ENCODE assay signal across 13 mouse cellular contexts in the genomic region with DNA sequence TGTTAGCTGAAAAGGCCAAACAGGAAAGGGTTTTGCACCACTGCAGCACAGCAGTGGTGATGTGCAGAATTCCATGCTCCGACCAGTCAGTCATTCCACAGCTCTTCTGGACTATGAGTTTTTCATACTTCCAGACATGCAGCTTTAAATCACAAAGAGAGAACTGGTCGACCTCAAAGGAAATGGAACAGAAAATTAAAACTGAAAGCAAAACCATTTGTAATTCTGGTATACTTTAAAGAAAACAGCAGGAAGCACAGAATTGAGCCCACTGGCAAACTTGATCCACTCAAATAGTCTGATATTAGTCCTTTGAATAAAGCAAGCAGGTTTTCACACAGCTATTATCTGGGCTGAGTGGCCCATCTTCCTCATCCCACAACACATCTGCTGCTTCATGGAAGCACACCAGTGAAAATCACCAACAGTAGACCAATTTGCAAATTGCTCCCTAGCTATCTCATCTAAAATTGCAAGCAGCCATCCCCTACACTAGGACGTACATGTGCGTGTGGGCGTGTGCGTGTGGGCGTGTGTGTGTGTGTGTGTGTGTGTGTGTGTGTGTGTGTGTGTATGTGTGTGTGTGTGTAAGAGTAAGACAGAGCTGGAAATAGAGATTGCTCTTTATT.
A peak's percentile ranks its signal among the peaks of the same experiment; 100 is the strongest.
DNase-seq lines count a peak whose midpoint lies in the region; TF ChIP-seq lines count a peak whose summit lies in the region.
"Had no signal": no experiment of that assay in that cellular context is flagged by ENCODE, and none has a peak within 500 bp of the region (broad histone marks: within the 10 kb centered on the region; RNA-seq: fewer than 3 reads in every experiment).

No protein-coding gene starts in this region.

- 97% methylated on average over 7 of the region's 7 CpGs for WGBS in limb, embryonic 10.5 days
- WGBS in lung, adult 2 months, result 85% methylated on average over 7 of the region's 7 CpGs

- peak overlapping the region; percentile 63 for H3K27ac ChIP-seq in left cerebral cortex, adult 2 months
- no peak overlapping the region for H3K27ac ChIP-seq in limb, embryonic 10.5 days
- H3K27ac ChIP-seq: lung, embryonic 15.5 days had no signal

- H3K4me3 ChIP-seq in left cerebral cortex, adult 2 months, result no peak overlapping the region
- H3K4me3 ChIP-seq in limb, embryonic 10.5 days, result no peak overlapping the region
- H3K4me3 ChIP-seq in lung, adult 2 months (replicated peaks; ENCODE audit: extremely low read depth, low read depth, low read length), result no peak overlapping the region
- H3K4me3 ChIP-seq: lung, embryonic 15.5 days had no signal

- H3K27me3 ChIP-seq in limb, embryonic 10.5 days (ENCODE audit: low read depth, poor library complexity, severe bottlenecking), result no peaks in the 10 kb centered on the region
- H3K27me3 ChIP-seq: lung, embryonic 15.5 days had no signal

- DNase-seq in left cerebral cortex, adult 2 months (ENCODE audit: extremely low spot score in 1 of 2, low spot score in 2 of 2), result no peak
- no peak for DNase-seq in left cerebral cortex, adult 11 months (ENCODE audit: low spot score)
- peak; percentile 2 to 8 for DNase-seq in B cell, adult 2 months
- DNase-seq in T-cell, adult 2 months (ENCODE audit: low spot score), result peak; percentile 1
- DNase-seq in limb, embryonic 10.5 days (ENCODE audit: low spot score), result peak; percentile 14
- DNase-seq in lung, adult 2 months, result no peak
- no peak for DNase-seq in kidney, adult 18-20 months
- DNase-seq: adrenal gland, adult 8-10 months; cerebellum, adult 9-11 months; heart, adult 18-20 months; heart, postnatal 14 days; thymus, postnatal 4 days had no signal

- no peak for TF ChIP-seq CTCF in left cerebral cortex, adult 2 months (IDR thresholded peaks at IDR 0.05)
- TF ChIP-seq CTCF in lung, adult 2 months (IDR thresholded peaks at IDR 0.05; ENCODE audit: insufficient read depth, low read length), result no peak

- no peak for TF ChIP-seq POLR2A in lung, adult 2 months (IDR thresholded peaks at IDR 0.05; ENCODE audit: borderline replicate concordance, extremely low read depth, low read depth, low read length)

- H3K36me3 ChIP-seq in limb, embryonic 10.5 days, result no peaks in the 10 kb centered on the region
- H3K36me3 ChIP-seq: lung, embryonic 15.5 days had no signal

- peaks cover 7% of the 10 kb centered on the region for H3K4me1 ChIP-seq in limb, embryonic 10.5 days
- H3K4me1 ChIP-seq in lung, adult 2 months (ENCODE audit: control insufficient read depth, insufficient read depth, low read length), result no peaks in the 10 kb centered on the region; the same call in 1 of the 2 replicates
- H3K4me1 ChIP-seq: lung, embryonic 15.5 days had no signal

- intact Hi-C loops in left cerebral cortex, adult 2 months (cut with DNase I), result loop anchor here (2.0 kb wide), 1 partner anchor 50 kb away; no protein-coding TSS in a partner anchor

- no peaks in the 10 kb centered on the region for H3K9me3 ChIP-seq in limb, embryonic 10.5 days (replicated peaks)
- H3K9me3 ChIP-seq: lung, embryonic 15.5 days had no signal

Comparison
In these comparisons a context has a peak if more than half of its experiments do, and no peak if none do; other contexts are left out.
1. DNase-seq: peak in B cell, adult 2 months (2 of 2), T-cell, adult 2 months (single experiment) and limb, embryonic 10.5 days (single experiment); none in left cerebral cortex, adult 2 months (0 of 2), left cerebral cortex, adult 11 months (single experiment), lung, adult 2 months (single experiment) and kidney, adult 18-20 months (single experiment).